Mouse (Mus musculus): ENCODE results near the gene Nhsl1.

GRCm38 (mm10) chr10:18334176-18334575 lies 15.4 kb downstream of the Nhsl1 start:
- TF ChIP-seq POLR2A (IDR thresholded peaks at IDR 0.05; ENCODE audit: control insufficient read depth in 1 of 2, insufficient read depth in 1 of 2, low read depth in 1 of 2, low read length in 2 of 2, poor library complexity in 1 of 2) (no peak), MEF2A (IDR thresholded peaks at IDR 0.05; ENCODE audit: extremely low read depth, insufficient replicate concordance, low read depth, low read length, poor library complexity, severe bottlenecking) (no peak), ETS1 (IDR thresholded peaks at IDR 0.05; ENCODE audit: low read depth, low read length) (no peak), CHD2 (IDR thresholded peaks at IDR 0.05; ENCODE audit: low read length) (no peak), TCF12 (IDR thresholded peaks at IDR 0.05; ENCODE audit: low read depth, low read length) (no peak), CTCF (IDR thresholded peaks at IDR 0.05 in 2 of 3, conservative IDR thresholded peaks at IDR 0.05 in 1 of 3; ENCODE audit: control insufficient read depth in 1 of 3, insufficient read depth in 1 of 3, low read depth in 2 of 3, low read length in 3 of 3, poor library complexity in 1 of 3, severe bottlenecking in 1 of 3) (no peak), POLR2AphosphoS2 (IDR thresholded peaks at IDR 0.05; ENCODE audit: low read length) (no peak), USF2 (IDR thresholded peaks at IDR 0.05; ENCODE audit: borderline replicate concordance in 1 of 2, insufficient read depth in 1 of 2, low read depth in 1 of 2, low read length in 2 of 2) (no peak)

All from MEL (cell line).